Mouse (Mus musculus) adrenal gland, adult (tissue): ENCODE results near the gene 4930432K21Rik.

ENCODE experiments used
- DNase-seq, 2 experiments: peaks; one replicate each; pipeline ENCODE4 v3.0.0; 2022 to 2023; ENCODE audit warnings: low spot score in 1 of 2; ENCODE audit not compliant: inconsistent age in 2 of 2

The 4930432K21Rik gene

GRCm38 (mm10) chr8:84206666-84207065 is 58.8 kb downstream of the 4930432K21Rik start:
- DNase-seq, result peak; percentile 34 to 80

- DNase-seq, result peak; percentile 59 to 82
Measured at GRCm38 (mm10) chr8:84207811-84208210, 60.0 kb downstream of the 4930432K21Rik start.

- peak in 1 of 2 experiments; percentile 59 for DNase-seq
Measured at GRCm38 (mm10) chr8:84208381-84209380, 60.9 kb downstream of the 4930432K21Rik start.

- DNase-seq, result peak; percentile 82 to 95
Measured at GRCm38 (mm10) chr8:84210167-84210791, 62.5 kb downstream of the 4930432K21Rik start.

GRCm38 (mm10) chr8:84211202-84211601 is 63.4 kb downstream of the 4930432K21Rik start:
- no peak for DNase-seq

- DNase-seq, result peak in 1 of 2 experiments; percentile 55
Measured at GRCm38 (mm10) chr8:84211881-84212563, 64.2 kb downstream of the 4930432K21Rik start.

GRCm38 (mm10) chr8:84213277-84213676 is 65.5 kb downstream of the 4930432K21Rik start:
- peak in 1 of 2 experiments; percentile 69 for DNase-seq

- DNase-seq, result no peak
Measured at GRCm38 (mm10) chr8:84217206-84217605, 69.4 kb downstream of the 4930432K21Rik start.

- no peak for DNase-seq
Measured at GRCm38 (mm10) chr8:84218143-84218542, 70.3 kb downstream of the 4930432K21Rik start.

GRCm38 (mm10) chr8:84220105-84220504 is 72.3 kb downstream of the 4930432K21Rik start:
- DNase-seq, result no peak
